In genomic region chr6:142769896-142770295, GRCm38 (mm10) we compare ENCODE assay signal across 21 mouse cellular contexts. TPM values are rescaled to one million over a fixed set of nuclear protein-coding genes. Genes with fewer than 3 reads are reported as not detected.
DNase-seq lines count a peak whose midpoint lies in the region; ATAC-seq lines count a peak whose summit lies in the region.
"Had no signal": no experiment of that assay in that cellular context is flagged by ENCODE, and none has a peak within 500 bp of the region (broad histone marks: within the 10 kb centered on the region; RNA-seq: fewer than 3 reads in every experiment).

No protein-coding gene starts in this region.

- peak; percentile 28 for DNase-seq in cerebellum, adult 9-10 months
- no peak for DNase-seq in cerebellum, adult 8-10 months
- DNase-seq in kidney, adult 8-10 months = peak; percentile 43 to 56
- DNase-seq in kidney, adult 9 months = peak; percentile 65
- no peak for DNase-seq in lung, postnatal 25 days (ENCODE audit: low spot score)
- DNase-seq: adrenal gland, adult 2 months; thymus, postnatal 14 days had no signal

- H3K27ac ChIP-seq in kidney, embryonic 15.5 days = no peak overlapping the region
- H3K27ac ChIP-seq in liver, embryonic 16.5 days (ENCODE audit: low read length) = no peak overlapping the region
- H3K27ac ChIP-seq: heart, embryonic 10.5 days; hindbrain, embryonic 15.5 days; liver, embryonic 14.5 days; macrophage had no signal

- no peaks in the 10 kb centered on the region for H3K9me3 ChIP-seq in kidney, embryonic 15.5 days (replicated peaks)
- no peaks in the 10 kb centered on the region for H3K9me3 ChIP-seq in liver, embryonic 16.5 days (replicated peaks; ENCODE audit: control insufficient read depth, low read length)
- H3K9me3 ChIP-seq: G1E; heart, embryonic 10.5 days; hindbrain, embryonic 15.5 days had no signal

- 89% methylated on average over 3 of the region's 3 CpGs for WGBS in kidney, embryonic 15.5 days
- 97% methylated on average over 3 of the region's 3 CpGs for WGBS in liver, embryonic 16.5 days (ENCODE audit: insufficient replicate concordance)

- ATAC-seq in kidney, embryonic 15.5 days (replicated peaks; ENCODE audit: low FRiP score) = no peak
- peak; percentile 25; the same call in 1 of the 2 replicates for ATAC-seq in liver, embryonic 16.5 days (ENCODE audit: low read depth)
- ATAC-seq: forebrain, embryonic 14.5 days; Patski had no signal

- no peak overlapping the region for H3K9ac ChIP-seq in kidney, embryonic 15.5 days
- H3K9ac ChIP-seq in liver, embryonic 16.5 days (ENCODE audit: low read depth, low read length) = no peak overlapping the region
- H3K9ac ChIP-seq: hindbrain, embryonic 15.5 days; liver, embryonic 14.5 days had no signal

- no peaks in the 10 kb centered on the region for H3K4me1 ChIP-seq in kidney, embryonic 15.5 days
- no peaks in the 10 kb centered on the region for H3K4me1 ChIP-seq in liver, embryonic 16.5 days (ENCODE audit: control insufficient read depth, low read depth, low read length)
- H3K4me1 ChIP-seq: hindbrain, embryonic 15.5 days had no signal

- peaks cover 98% of the 10 kb centered on the region for H3K36me3 ChIP-seq in kidney, embryonic 15.5 days
- peaks cover 89% of the 10 kb centered on the region for H3K36me3 ChIP-seq in liver, embryonic 16.5 days (ENCODE audit: control insufficient read depth, insufficient read depth)

- H3K4me3 ChIP-seq in kidney, embryonic 15.5 days (replicated peaks) = no peak overlapping the region
- H3K4me3 ChIP-seq in liver, embryonic 16.5 days (ENCODE audit: low read depth, low read length) = no peak overlapping the region
- H3K4me3 ChIP-seq: heart, embryonic 10.5 days; hindbrain, embryonic 15.5 days had no signal

- no peak overlapping the region for H3K4me2 ChIP-seq in kidney, embryonic 15.5 days
- no peak overlapping the region for H3K4me2 ChIP-seq in liver, embryonic 16.5 days (ENCODE audit: low read depth, low read length)
- H3K4me2 ChIP-seq: hindbrain, embryonic 15.5 days; midbrain, embryonic 11.5 days had no signal

- no peaks in the 10 kb centered on the region for H3K27me3 ChIP-seq in kidney, embryonic 15.5 days
- H3K27me3 ChIP-seq in liver, embryonic 16.5 days (ENCODE audit: control insufficient read depth, insufficient read depth, low read depth, low read length) = no peaks in the 10 kb centered on the region
- H3K27me3 ChIP-seq: hindbrain, embryonic 15.5 days; Patski had no signal

RNA-seq across cellular contexts. Expression of gene Cmas, which starts 13.4 kb away (rescaled TPM):
- 77.1 and 77.2 TPM in 2 replicates for polyA plus RNA-seq in kidney, embryonic 15.5 days (2015; fragmentation: Nextera tagmentation; extraction: Ambion mirVana)
- polyA plus RNA-seq in liver, embryonic 16.5 days (2015; fragmentation: Nextera tagmentation; extraction: Ambion mirVana) = 156 and 159 TPM in 2 replicates

RNA-seq across cellular contexts. Expression of gene Sult6b2, which starts 34.4 kb away (rescaled TPM):
- polyA plus RNA-seq in kidney, embryonic 15.5 days (2015; fragmentation: Nextera tagmentation; extraction: Ambion mirVana) = not detected in 2 replicates
- polyA plus RNA-seq in liver, embryonic 16.5 days (2015; fragmentation: Nextera tagmentation; extraction: Ambion mirVana) = 0.06 and 0.14 TPM in 2 replicates
- polyA plus RNA-seq: adrenal gland, adult 2 months; embryonic facial prominence, embryonic 14.5 days; G1E; heart, embryonic 10.5 days; hindbrain, embryonic 15.5 days; limb, embryonic 11.5 days; liver, embryonic 14.5 days; lung, embryonic 16.5 days; macrophage; spleen, adult 2 months had no signal

Comparison
In these comparisons a context has a peak if more than half of its experiments do, and no peak if none do; other contexts are left out.
1. DNase-seq: peak in cerebellum, adult 9-10 months (single experiment), kidney, adult 8-10 months (2 of 2) and kidney, adult 9 months (single experiment); none in cerebellum, adult 8-10 months (single experiment) and lung, postnatal 25 days (single experiment).